Comparison of ENCODE assay signal across 8 mouse cellular contexts in genomic region chr5:121583765-121584501, GRCm38 (mm10). TPM values are rescaled to one million over a fixed set of nuclear protein-coding genes. Genes with fewer than 3 reads are reported as not detected.
DNase-seq lines count a peak whose midpoint lies in the region; ATAC-seq and TF ChIP-seq lines count a peak whose summit lies in the region.

No protein-coding gene starts in this region.

- no peak for TF ChIP-seq POLR2A in CH12.LX (IDR thresholded peaks at IDR 0.05; ENCODE audit: low read depth, low read length)

- TF ChIP-seq CTCF in CH12.LX (conservative IDR thresholded peaks at IDR 0.05 in 1 of 2, IDR thresholded peaks at IDR 0.05 in 1 of 2; ENCODE audit: low read depth in 2 of 2, low read length in 2 of 2) = peak in 1 of 2 experiments; percentile 63; a peak in 2 of 4 replicates

- no peak for TF ChIP-seq EP300 in CH12.LX (IDR thresholded peaks at IDR 0.05; ENCODE audit: low read length)

- peak; percentile 75; the same call in 1 of the 2 replicates for ATAC-seq in embryonic facial prominence, embryonic 14.5 days (ENCODE audit: low read depth)
- peak; percentile 83 for ATAC-seq in heart, embryonic 15.5 days (replicated peaks; ENCODE audit: insufficient number of reproducible peaks, insufficient read depth, low FRiP score, low read depth)

- peaks cover 23 to 61% of the 10 kb centered on the region in 2 experiments for H3K4me1 ChIP-seq in CH12.LX (ENCODE audit: control insufficient read depth in 1 of 2, insufficient read depth in 2 of 2)
- H3K4me1 ChIP-seq in embryonic facial prominence, embryonic 14.5 days (ENCODE audit: control insufficient read depth, insufficient read depth, low read length) = peaks cover 9% of the 10 kb centered on the region
- H3K4me1 ChIP-seq in heart, embryonic 15.5 days (replicated peaks) = peaks cover 23% of the 10 kb centered on the region

- H3K9me3 ChIP-seq in CH12.LX (replicated peaks; ENCODE audit: low read length) = no peaks in the 10 kb centered on the region
- H3K9me3 ChIP-seq in embryonic facial prominence, embryonic 14.5 days (ENCODE audit: control insufficient read depth, low read length) = no peaks in the 10 kb centered on the region
- H3K9me3 ChIP-seq in heart, embryonic 15.5 days (replicated peaks) = no peaks in the 10 kb centered on the region

- peaks cover 8 to 24% of the 10 kb centered on the region in 2 experiments for H3K36me3 ChIP-seq in CH12.LX (replicated peaks in 1 of 2; ENCODE audit: control insufficient read depth in 1 of 2, insufficient read depth in 1 of 2, low read length in 1 of 2)
- peaks cover 19% of the 10 kb centered on the region for H3K36me3 ChIP-seq in embryonic facial prominence, embryonic 14.5 days (ENCODE audit: control insufficient read depth, insufficient read depth, low read length)
- peaks cover 15% of the 10 kb centered on the region; the same call in 1 of the 2 replicates for H3K36me3 ChIP-seq in heart, embryonic 15.5 days

- H3K27me3 ChIP-seq in CH12.LX (replicated peaks) = no peaks in the 10 kb centered on the region
- H3K27me3 ChIP-seq in embryonic facial prominence, embryonic 14.5 days (replicated peaks; ENCODE audit: control insufficient read depth, insufficient read depth, low read length) = no peaks in the 10 kb centered on the region
- H3K27me3 ChIP-seq in heart, embryonic 15.5 days = no peaks in the 10 kb centered on the region

- in situ Hi-C loops in CH12.LX (cut with MboI; ENCODE audit: low pct_ligation_motif_present, low pct_unique_long_range_greater_than_20kb, low sequenced_read_pairs) = no loop called here

- H3K79me2 ChIP-seq in CH12.LX (replicated peaks; ENCODE audit: control insufficient read depth, extremely low read depth, insufficient read depth, poor library complexity, severe bottlenecking) = no peaks in the 10 kb centered on the region

- peak; percentile 14 for TF ChIP-seq RAD21 in CH12.LX (IDR thresholded peaks at IDR 0.05; ENCODE audit: low read depth, low read length)

- no peak overlapping the region for H3K4me3 ChIP-seq in CH12.LX (replicated peaks in 1 of 3; ENCODE audit: low read depth in 2 of 3, low read length in 2 of 3, poor library complexity in 1 of 3)
- no peak overlapping the region for H3K4me3 ChIP-seq in embryonic facial prominence, embryonic 14.5 days (ENCODE audit: low read depth, low read length)
- no peak overlapping the region for H3K4me3 ChIP-seq in heart, embryonic 15.5 days

- no peak overlapping the region for H3K27ac ChIP-seq in CH12.LX (ENCODE audit: insufficient read depth, low read depth)
- no peak overlapping the region for H3K27ac ChIP-seq in embryonic facial prominence, embryonic 14.5 days (replicated peaks; ENCODE audit: low read depth, low read length)
- peak overlapping the region; percentile 41; the same call in 1 of the 2 replicates for H3K27ac ChIP-seq in heart, embryonic 15.5 days

- no peak overlapping the region for H3K4me2 ChIP-seq in CH12.LX (ENCODE audit: insufficient read depth, low read depth, poor library complexity, severe bottlenecking)
- H3K4me2 ChIP-seq in embryonic facial prominence, embryonic 14.5 days (ENCODE audit: low read depth, low read length) = no peak overlapping the region
- H3K4me2 ChIP-seq in heart, embryonic 15.5 days = no peak overlapping the region; the same call in 1 of the 2 replicates

- peak; percentile 38 for DNase-seq in CH12.LX (ENCODE audit: extremely low read depth)
- DNase-seq in adrenal gland, adult 2 months = peak; percentile 98
- DNase-seq in embryonic facial prominence, embryonic 14.5 days (ENCODE audit: low spot score) = peak; percentile 81
- DNase-seq in layer of hippocampus, adult 8-10 months (ENCODE audit: low spot score in 2 of 2) = peak; percentile 69 to 74
- peak; percentile 97 to 98 for DNase-seq in lung, adult 18-20 months
- DNase-seq in right cerebral cortex, adult 2 months (ENCODE audit: low spot score in 2 of 2) = peak; percentile 43 to 74
- peak; percentile 93 for DNase-seq in urinary bladder, postnatal 14 days (ENCODE audit: low spot score)

- no peak overlapping the region for H3K9ac ChIP-seq in CH12.LX (ENCODE audit: insufficient read depth, low read depth)
- H3K9ac ChIP-seq in embryonic facial prominence, embryonic 14.5 days (ENCODE audit: low read depth, low read length) = no peak overlapping the region
- no peak overlapping the region for H3K9ac ChIP-seq in heart, embryonic 15.5 days

- dilution Hi-C loops in CH12.LX (cut with MboI; ENCODE audit: extremely low pct_ligation_motif_present, extremely low pct_unique_long_range_greater_than_20kb, low sequenced_read_pairs) = no loop called here

- 57% methylated on average over 10 of the region's 12 CpGs for WGBS in embryonic facial prominence, embryonic 14.5 days
- WGBS in heart, embryonic 15.5 days = 46% methylated on average over 12 of the region's 12 CpGs

TF ChIP-seq in CH12.LX, 34 proteins besides CTCF, POLR2A, EP300 and RAD21:
- TF ChIP-seq ETS1 (conservative IDR thresholded peaks at IDR 0.05; ENCODE audit: low read depth, low read length) (no peak), TBP (conservative IDR thresholded peaks at IDR 0.05; ENCODE audit: low read depth, low read length) (no peak), MAZ (IDR thresholded peaks at IDR 0.05; ENCODE audit: low read depth, low read length) (no peak), UBTF (IDR thresholded peaks at IDR 0.05; ENCODE audit: low read depth, low read length) (no peak), NRF1 (IDR thresholded peaks at IDR 0.05; ENCODE audit: low read depth, low read length) (no peak), SMC3 (IDR thresholded peaks at IDR 0.05; ENCODE audit: low read depth, low read length) (peak; percentile 62), RCOR1 (conservative IDR thresholded peaks at IDR 0.05; ENCODE audit: low read depth, low read length) (no peak), MAFK (IDR thresholded peaks at IDR 0.05; ENCODE audit: insufficient replicate concordance, low read length) (no peak), MXI1 (IDR thresholded peaks at IDR 0.05; ENCODE audit: low read depth, low read length) (no peak), ZKSCAN1 (IDR thresholded peaks at IDR 0.05; ENCODE audit: borderline replicate concordance, low read depth, low read length) (no peak), GABPA (IDR thresholded peaks at IDR 0.05; ENCODE audit: insufficient replicate concordance, low read depth, low read length) (no peak), CHD1 (IDR thresholded peaks at IDR 0.05; ENCODE audit: low read depth, low read length) (no peak), ZC3H11A (IDR thresholded peaks at IDR 0.05; ENCODE audit: low read depth, low read length) (no peak), MAX (IDR thresholded peaks at IDR 0.05; ENCODE audit: low read length) (no peak), IRF4 (IDR thresholded peaks at IDR 0.05; ENCODE audit: low read depth, low read length) (0 out of 2 replicates have a peak, but pooled peaks have one; percentile 18)

RNA-seq across cellular contexts. Expression of gene Aldh2, which starts 9.7 kb away (rescaled TPM):
- total RNA-seq in CH12.LX (2012; rRNA removed) = 56.2 and 73.9 TPM in 2 replicates
- total RNA-seq in CH12.LX (2014; rRNA removed) = 58.9 and 66.0 TPM in 2 replicates
- 139 and 143 TPM in 2 replicates for polyA plus RNA-seq in CH12.LX (2012; ENCODE audit: insufficient read length, low read depth)
- total RNA-seq in adrenal gland, adult 2 months (2021) = 1,000 to 10,000 TPM; 1,066 to 2,347 TPM
- polyA plus RNA-seq in adrenal gland, adult 2 months (2012; rRNA removed) = 3,430 and 6,143 TPM in 2 replicates
- 87.8 and 93.0 TPM in 2 replicates for polyA plus RNA-seq in embryonic facial prominence, embryonic 14.5 days (2014; fragmentation: Nextera tagmentation; extraction: Ambion mirVana)
- polyA plus RNA-seq in heart, embryonic 15.5 days (2015; fragmentation: Nextera tagmentation; extraction: Ambion mirVana) = 95.0 and 119 TPM in 2 replicates
- 100 to 1,000 TPM; 140 to 151 (median 146) TPM for total RNA-seq in layer of hippocampus, adult 8-10 months (2022)

RNA-seq across cellular contexts. Expression of gene Acad12, which starts 34.8 kb away (rescaled TPM):
- 2.9 and 4.1 TPM in 2 replicates for total RNA-seq in CH12.LX (2012; rRNA removed)
- total RNA-seq in CH12.LX (2014; rRNA removed) = 2.3 and 3.0 TPM in 2 replicates
- polyA plus RNA-seq in CH12.LX (2012; ENCODE audit: insufficient read length, low read depth) = 1.9 and 2.7 TPM in 2 replicates
- total RNA-seq in adrenal gland, adult 2 months (2021) = 10 to 100 TPM; 19.4 to 23.5 TPM
- polyA plus RNA-seq in adrenal gland, adult 2 months (2012; rRNA removed) = 14.1 and 14.5 TPM in 2 replicates
- 2.0 and 2.7 TPM in 2 replicates for polyA plus RNA-seq in embryonic facial prominence, embryonic 14.5 days (2014; fragmentation: Nextera tagmentation; extraction: Ambion mirVana)
- polyA plus RNA-seq in heart, embryonic 15.5 days (2015; fragmentation: Nextera tagmentation; extraction: Ambion mirVana) = 6.0 and 6.1 TPM in 2 replicates
- total RNA-seq in layer of hippocampus, adult 8-10 months (2022) = 1 to 10 TPM; 4.9 to 8.7 (median 7.0) TPM

RNA-seq across cellular contexts. Expression of gene Mapkapk5, which starts 38.2 kb away (rescaled TPM):
- total RNA-seq in CH12.LX (2012; rRNA removed) = 48.3 and 62.6 TPM in 2 replicates
- total RNA-seq in CH12.LX (2014; rRNA removed) = 84.8 and 106 TPM in 2 replicates
- 82.9 and 90.7 TPM in 2 replicates for polyA plus RNA-seq in CH12.LX (2012; ENCODE audit: insufficient read length, low read depth)
- 10 to 100 TPM; 63.5 to 96.5 TPM for total RNA-seq in adrenal gland, adult 2 months (2021)
- polyA plus RNA-seq in adrenal gland, adult 2 months (2012; rRNA removed) = 18.9 and 20.1 TPM in 2 replicates
- polyA plus RNA-seq in embryonic facial prominence, embryonic 14.5 days (2014; fragmentation: Nextera tagmentation; extraction: Ambion mirVana) = 46.5 and 47.8 TPM in 2 replicates
- polyA plus RNA-seq in heart, embryonic 15.5 days (2015; fragmentation: Nextera tagmentation; extraction: Ambion mirVana) = 30.5 and 33.1 TPM in 2 replicates
- 10 to 100 TPM; 68.7 to 83.4 (median 75.2) TPM for total RNA-seq in layer of hippocampus, adult 8-10 months (2022)

RNA-seq across cellular contexts. Expression of gene Adam1a, which starts 38.7 kb away (rescaled TPM):
- total RNA-seq in CH12.LX (2012; rRNA removed) (1.6 and 1.8 TPM in 2 replicates), CH12.LX (2014; rRNA removed) (1.2 and 2.2 TPM in 2 replicates)
- polyA plus RNA-seq in CH12.LX (2012; ENCODE audit: insufficient read length, low read depth) = 1.3 TPM in 2 replicates
- 1 to 10 TPM; 3.5 to 4.2 TPM for total RNA-seq in adrenal gland, adult 2 months (2021)
- 4.6 TPM in 2 replicates for polyA plus RNA-seq in adrenal gland, adult 2 months (2012; rRNA removed)
- polyA plus RNA-seq in embryonic facial prominence, embryonic 14.5 days (2014; fragmentation: Nextera tagmentation; extraction: Ambion mirVana) = 2.1 and 2.3 TPM in 2 replicates
- polyA plus RNA-seq in heart, embryonic 15.5 days (2015; fragmentation: Nextera tagmentation; extraction: Ambion mirVana) = 0.86 and 0.91 TPM in 2 replicates
- 10 to 100 TPM; 14.9 to 27.6 (median 19.2) TPM for total RNA-seq in layer of hippocampus, adult 8-10 months (2022)

RNA-seq across cellular contexts. Expression of gene Gm42878, which starts 38.7 kb away (rescaled TPM):
- 0.13 TPM in 1 of 2 replicates, not detected in the other for total RNA-seq in CH12.LX (2012; rRNA removed)
- total RNA-seq in CH12.LX (2014; rRNA removed) = 0.58 and 1.0 TPM in 2 replicates
- polyA plus RNA-seq in CH12.LX (2012; ENCODE audit: insufficient read length, low read depth) = not detected in 2 replicates
- total RNA-seq in adrenal gland, adult 2 months (2021) = not detected
- polyA plus RNA-seq in adrenal gland, adult 2 months (2012; rRNA removed) = not detected in 2 replicates
- not detected in 2 replicates for polyA plus RNA-seq in embryonic facial prominence, embryonic 14.5 days (2014; fragmentation: Nextera tagmentation; extraction: Ambion mirVana)
- polyA plus RNA-seq in heart, embryonic 15.5 days (2015; fragmentation: Nextera tagmentation; extraction: Ambion mirVana) = 0.18 TPM in 1 of 2 replicates, not detected in the other
- 1 to 10 TPM in 1 of 4 experiments, not detected in 3; 1.5 TPM for total RNA-seq in layer of hippocampus, adult 8-10 months (2022)

Comparison
In these comparisons a context has a peak if more than half of its experiments do, and no peak if none do; other contexts are left out.
1. DNase-seq: peak in every context shown above with its lines; median percentile 98 in adrenal gland, adult 2 months; 98 in lung, adult 18-20 months; 93 in urinary bladder, postnatal 14 days; 81 in embryonic facial prominence, embryonic 14.5 days; 72 in layer of hippocampus, adult 8-10 months; 58 in right cerebral cortex, adult 2 months; 38 in CH12.LX.
2. RNA of gene Aldh2, which starts 9.7 kb away (polyA plus RNA-seq): 3,430 to 6,143 TPM in adrenal gland, adult 2 months; 139 to 143 TPM in CH12.LX, 95.0 to 119 TPM in heart, embryonic 15.5 days and 87.8 to 93.0 TPM in embryonic facial prominence, embryonic 14.5 days; every median in the first group is over 10 times any median in the second.